Mouse (Mus musculus) bone marrow macrophage, adult 2 months (primary cell): ENCODE measurements around the gene Comt.

Experiments used
- CTCF ChIP-seq: IDR thresholded peaks from 2 replicates; pipeline ENCODE4 v1.5.1; 2012; ENCODE audit warnings: low read depth, mild to moderate bottlenecking, low read length, moderate library complexity
- POLR2A ChIP-seq: IDR thresholded peaks from 2 replicates; pipeline ENCODE4 v1.6.1; 2012; ENCODE audit warnings: mild to moderate bottlenecking, low read depth, low read length, borderline replicate concordance

GRCm38 (mm10) chr16:18411802-18412476, 14.7 kb downstream of the Comt start:
- no peak for TF ChIP-seq CTCF
- no peak for TF ChIP-seq POLR2A
